Mouse (Mus musculus): ENCODE data around the gene Gbp3. TPM values are rescaled to one million over a fixed set of nuclear protein-coding genes. Genes with fewer than 3 reads are reported as not detected.

Gbp3 gene
- 7.2 and 13.8 TPM in 2 replicates for polyA plus RNA-seq (2012; rRNA removed)

- Histone ChIP-seq H3K27me3 (ENCODE audit: control insufficient read depth, insufficient read depth, low read length) (no peaks in the 10 kb centered on the region), H3K4me1 (ENCODE audit: control insufficient read depth, insufficient read depth, insufficient read length, low read length) (no peaks in the 10 kb centered on the region; the same call in 1 of the 2 replicates), H3K27ac (ENCODE audit: insufficient read depth, low read depth, low read length) (peak within 1 kb of the TSS; percentile 82), H3K4me3 (ENCODE audit: low read depth, low read length) (peak within 1 kb of the TSS; percentile 61), H3K36me3 (ENCODE audit: control insufficient read depth, insufficient read depth, low read length) (no peaks in the 10 kb centered on the region)
- TF ChIP-seq CTCF (IDR thresholded peaks at IDR 0.05; ENCODE audit: extremely low read depth, insufficient read length, insufficient replicate concordance, low read depth, low read length) (no peak), POLR2A (IDR thresholded peaks at IDR 0.05; ENCODE audit: low read depth, low read length) (no peak)
- under 1% methylated on average over 3 of the region's 3 CpGs for WGBS
Observed at GRCm38 (mm10) chr3:142559632-142560228, at the start of gene Gbp3. Gene Gbp3, plus strand, starts transcription at chr3:142560026.

- TF ChIP-seq CTCF (IDR thresholded peaks at IDR 0.05; ENCODE audit: extremely low read depth, insufficient read length, insufficient replicate concordance, low read depth, low read length): no peak
- TF ChIP-seq POLR2A (IDR thresholded peaks at IDR 0.05; ENCODE audit: low read depth, low read length): no peak
- H3K27me3 ChIP-seq (ENCODE audit: control insufficient read depth, insufficient read depth, low read length): no peaks in the 10 kb centered on the region
- no peak overlapping the region for H3K27ac ChIP-seq (ENCODE audit: insufficient read depth, low read depth, low read length)
- no peak overlapping the region for H3K4me3 ChIP-seq (ENCODE audit: low read depth, low read length)
- peaks cover 5% of the 10 kb centered on the region; the same call in 1 of the 2 replicates for H3K4me1 ChIP-seq (ENCODE audit: control insufficient read depth, insufficient read depth, insufficient read length, low read length)
- no peaks in the 10 kb centered on the region for H3K36me3 ChIP-seq (ENCODE audit: control insufficient read depth, insufficient read depth, low read length)
- WGBS: 85% methylated on average over 3 of the region's 3 CpGs
Observed at GRCm38 (mm10) chr3:142528116-142528515, 31.7 kb upstream of the Gbp3 start.

GRCm38 (mm10) chr3:142529597-142529996, 30.2 kb upstream of the Gbp3 start:
- Histone ChIP-seq H3K27ac (ENCODE audit: insufficient read depth, low read depth, low read length) (peak overlapping the region; percentile 50; the same call in 1 of the 2 replicates), H3K27me3 (ENCODE audit: control insufficient read depth, insufficient read depth, low read length) (no peaks in the 10 kb centered on the region), H3K4me3 (ENCODE audit: low read depth, low read length) (peak overlapping the region; percentile 73; the same call in 1 of the 2 replicates), H3K36me3 (ENCODE audit: control insufficient read depth, insufficient read depth, low read length) (no peaks in the 10 kb centered on the region), H3K4me1 (ENCODE audit: control insufficient read depth, insufficient read depth, insufficient read length, low read length) (peaks cover 5% of the 10 kb centered on the region; the same call in 1 of the 2 replicates)
- WGBS: 20% methylated on average over 2 of the region's 2 CpGs
- no peak for TF ChIP-seq CTCF (IDR thresholded peaks at IDR 0.05; ENCODE audit: extremely low read depth, insufficient read length, insufficient replicate concordance, low read depth, low read length)
- TF ChIP-seq POLR2A (IDR thresholded peaks at IDR 0.05; ENCODE audit: low read depth, low read length): no peak

GRCm38 (mm10) chr3:142530087-142530953, 29.5 kb upstream of the Gbp3 start, which contains the start of gene Gbp7:
Gene Gbp7, plus strand, starts transcription at chr3:142530342.
- no peaks in the 10 kb centered on the region for H3K36me3 ChIP-seq (ENCODE audit: control insufficient read depth, insufficient read depth, low read length)
- 0 out of 2 replicates have a peak, but pooled peaks have one; percentile 16 for TF ChIP-seq POLR2A (IDR thresholded peaks at IDR 0.05; ENCODE audit: low read depth, low read length)
- TF ChIP-seq CTCF (IDR thresholded peaks at IDR 0.05; ENCODE audit: extremely low read depth, insufficient read length, insufficient replicate concordance, low read depth, low read length): no peak
- H3K27me3 ChIP-seq (ENCODE audit: control insufficient read depth, insufficient read depth, low read length): no peaks in the 10 kb centered on the region
- peaks cover 5% of the 10 kb centered on the region; the same call in 1 of the 2 replicates for H3K4me1 ChIP-seq (ENCODE audit: control insufficient read depth, insufficient read depth, insufficient read length, low read length)
- peak within 1 kb of the TSS; percentile 73 for H3K4me3 ChIP-seq (ENCODE audit: low read depth, low read length)
- peak within 1 kb of the TSS; percentile 50 for H3K27ac ChIP-seq (ENCODE audit: insufficient read depth, low read depth, low read length)
- 2% methylated on average over 30 of the region's 30 CpGs for WGBS

GRCm38 (mm10) chr3:142531595-142531994, 28.2 kb upstream of the Gbp3 start:
- no peak overlapping the region for H3K4me3 ChIP-seq (ENCODE audit: low read depth, low read length)
- TF ChIP-seq CTCF (IDR thresholded peaks at IDR 0.05; ENCODE audit: extremely low read depth, insufficient read length, insufficient replicate concordance, low read depth, low read length) (no peak), POLR2A (IDR thresholded peaks at IDR 0.05; ENCODE audit: low read depth, low read length) (no peak)
- WGBS: 92% methylated on average over 3 of the region's 3 CpGs
- H3K36me3 ChIP-seq (ENCODE audit: control insufficient read depth, insufficient read depth, low read length): no peaks in the 10 kb centered on the region
- H3K27ac ChIP-seq (ENCODE audit: insufficient read depth, low read depth, low read length): no peak overlapping the region
- H3K4me1 ChIP-seq (ENCODE audit: control insufficient read depth, insufficient read depth, insufficient read length, low read length): peaks cover 5% of the 10 kb centered on the region; the same call in 1 of the 2 replicates
- no peaks in the 10 kb centered on the region for H3K27me3 ChIP-seq (ENCODE audit: control insufficient read depth, insufficient read depth, low read length)

GRCm38 (mm10) chr3:142533185-142533584, 26.6 kb upstream of the Gbp3 start:
- WGBS: 88% methylated on average over 3 of the region's 3 CpGs
- no peak overlapping the region for H3K27ac ChIP-seq (ENCODE audit: insufficient read depth, low read depth, low read length)
- TF ChIP-seq POLR2A (IDR thresholded peaks at IDR 0.05; ENCODE audit: low read depth, low read length): no peak
- no peak for TF ChIP-seq CTCF (IDR thresholded peaks at IDR 0.05; ENCODE audit: extremely low read depth, insufficient read length, insufficient replicate concordance, low read depth, low read length)
- no peak overlapping the region for H3K4me3 ChIP-seq (ENCODE audit: low read depth, low read length)
- H3K4me1 ChIP-seq (ENCODE audit: control insufficient read depth, insufficient read depth, insufficient read length, low read length): peaks cover 3% of the 10 kb centered on the region; the same call in 1 of the 2 replicates
- H3K27me3 ChIP-seq (ENCODE audit: control insufficient read depth, insufficient read depth, low read length): no peaks in the 10 kb centered on the region
- H3K36me3 ChIP-seq (ENCODE audit: control insufficient read depth, insufficient read depth, low read length): no peaks in the 10 kb centered on the region

- Histone ChIP-seq H3K4me3 (ENCODE audit: low read depth, low read length) (no peak overlapping the region), H3K4me1 (ENCODE audit: control insufficient read depth, insufficient read depth, insufficient read length, low read length) (no peaks in the 10 kb centered on the region), H3K27ac (ENCODE audit: insufficient read depth, low read depth, low read length) (no peak overlapping the region), H3K27me3 (ENCODE audit: control insufficient read depth, insufficient read depth, low read length) (no peaks in the 10 kb centered on the region), H3K36me3 (ENCODE audit: control insufficient read depth, insufficient read depth, low read length) (peaks cover 5% of the 10 kb centered on the region)
- WGBS: 73% methylated on average over 1 of the region's 1 CpGs
- TF ChIP-seq CTCF (IDR thresholded peaks at IDR 0.05; ENCODE audit: extremely low read depth, insufficient read length, insufficient replicate concordance, low read depth, low read length): no peak
- TF ChIP-seq POLR2A (IDR thresholded peaks at IDR 0.05; ENCODE audit: low read depth, low read length): no peak
Observed at GRCm38 (mm10) chr3:142535667-142536066, 24.2 kb upstream of the Gbp3 start.

Data from small intestine, adult 2 months (tissue).